Mouse (Mus musculus): Measurements from ENCODE around the gene Magel2. TPM values are rescaled to one million over a fixed set of nuclear protein-coding genes. Genes with fewer than 3 reads are reported as not detected.

The Magel2 gene
- total and polyA plus RNA-seq, 2 experiments from 2014 or later = 8.6 to 21.4 TPM

DNA sequence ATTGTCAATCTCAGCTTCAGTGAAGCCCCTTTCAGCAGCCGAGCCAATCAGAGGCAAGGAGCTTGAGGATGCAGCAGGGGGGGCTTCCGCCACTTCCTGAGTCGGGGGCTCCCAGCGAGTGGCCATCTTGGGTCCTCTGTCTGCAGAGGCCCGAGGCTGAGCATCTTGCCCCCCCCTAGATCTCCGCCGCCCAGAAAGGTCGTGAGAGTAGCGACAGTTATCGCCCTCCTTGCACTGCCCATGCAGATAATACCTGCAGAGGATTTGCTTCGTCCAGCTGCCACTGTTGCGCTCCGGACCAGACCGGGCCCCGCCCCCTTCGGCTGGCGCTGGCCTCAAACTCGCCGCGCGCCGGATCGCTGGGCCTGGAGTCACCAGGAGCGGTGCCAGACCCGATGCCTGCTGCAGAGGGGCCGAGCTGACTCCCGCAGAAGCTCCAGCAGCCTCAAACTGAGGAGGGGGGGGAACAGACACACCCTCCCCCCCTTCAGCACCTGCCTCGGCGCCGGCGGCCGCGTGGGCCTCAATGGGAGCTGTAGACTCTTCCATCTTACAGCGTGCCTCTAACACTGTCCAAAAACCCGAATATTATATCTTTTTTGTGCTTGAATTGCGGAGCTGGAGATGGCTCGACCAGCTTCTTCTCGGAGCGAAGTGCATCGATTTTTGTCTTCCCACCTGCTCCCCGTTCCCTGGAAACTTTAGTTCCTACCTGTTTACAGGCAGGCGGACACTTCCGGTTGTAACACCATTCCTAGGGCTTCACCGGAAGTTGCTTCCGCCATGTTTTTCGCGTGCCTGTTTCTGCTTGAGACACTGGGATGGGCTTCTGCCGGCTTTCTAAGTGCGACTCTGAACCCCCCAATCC, 42.9 kb downstream of the Magel2 start, which contains the start of gene Mkrn3:
Gene Mkrn3 (minus strand): TSS at position 647 of the 868 bp plus-strand sequence.
- Histone ChIP-seq H3K4me3 (ENCODE audit: low read depth, low read length) (peak within 1 kb of the TSS; percentile 66), H3K9me3 (ENCODE audit: low read length) (peaks cover 7% of the 10 kb centered on the region; the same call in 1 of the 2 replicates), H3K4me2 (ENCODE audit: low read depth) (peak within 1 kb of the TSS; percentile 48), H3K4me1 (ENCODE audit: insufficient read depth) (no peaks in the 10 kb centered on the region), H3K27me3 (ENCODE audit: insufficient read depth, low read length) (no peaks in the 10 kb centered on the region), H3K36me3 (ENCODE audit: insufficient read depth) (no peaks in the 10 kb centered on the region), H3K27ac (ENCODE audit: low read depth, low read length) (peak within 1 kb of the TSS; percentile 91), H3K9ac (peak within 1 kb of the TSS; percentile 81)
- ATAC-seq = peak; percentile 96
- no peak for TF ChIP-seq CTCF (IDR thresholded peaks at IDR 0.05; ENCODE audit: low read depth)
- 31% methylated on average over 49 of the region's 49 CpGs for WGBS
- peak; percentile 95 for DNase-seq

DNA sequence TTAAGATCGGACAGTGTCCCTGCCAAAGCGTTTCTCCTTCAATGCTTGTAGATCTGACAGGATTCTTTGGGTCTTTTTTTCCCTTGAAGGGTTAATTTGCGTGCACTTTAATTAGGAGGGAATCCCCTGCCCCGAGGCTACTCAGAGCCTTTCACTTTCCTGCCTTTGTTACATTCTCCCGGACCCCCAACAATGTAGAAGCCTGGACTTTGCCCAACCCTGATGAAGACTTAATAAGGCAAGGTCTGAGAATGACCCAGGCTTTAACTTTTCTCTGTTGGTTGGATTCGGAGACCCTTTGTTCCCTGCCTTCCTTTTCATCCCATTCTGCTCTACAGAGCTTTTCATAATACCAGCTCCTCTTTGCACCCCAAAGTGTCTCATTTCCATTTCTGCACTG, 43.8 kb downstream of the Magel2 start:
- no peak for TF ChIP-seq CTCF (IDR thresholded peaks at IDR 0.05; ENCODE audit: low read depth)
- H3K36me3 ChIP-seq (ENCODE audit: insufficient read depth) = no peaks in the 10 kb centered on the region
- peaks cover 7% of the 10 kb centered on the region; the same call in 1 of the 2 replicates for H3K9me3 ChIP-seq (ENCODE audit: low read length)
- H3K9ac ChIP-seq = peak overlapping the region; percentile 48
- peak overlapping the region; percentile 39 for H3K4me2 ChIP-seq (ENCODE audit: low read depth)
- H3K4me3 ChIP-seq (ENCODE audit: low read depth, low read length) = peak overlapping the region; percentile 66
- 42% methylated on average over 6 of the region's 6 CpGs for WGBS
- peak overlapping the region; percentile 91 for H3K27ac ChIP-seq (ENCODE audit: low read depth, low read length)
- H3K27me3 ChIP-seq (ENCODE audit: insufficient read depth, low read length) = no peaks in the 10 kb centered on the region
- no peaks in the 10 kb centered on the region for H3K4me1 ChIP-seq (ENCODE audit: insufficient read depth)
- DNase-seq (no peak), ATAC-seq (no peak)

DNA sequence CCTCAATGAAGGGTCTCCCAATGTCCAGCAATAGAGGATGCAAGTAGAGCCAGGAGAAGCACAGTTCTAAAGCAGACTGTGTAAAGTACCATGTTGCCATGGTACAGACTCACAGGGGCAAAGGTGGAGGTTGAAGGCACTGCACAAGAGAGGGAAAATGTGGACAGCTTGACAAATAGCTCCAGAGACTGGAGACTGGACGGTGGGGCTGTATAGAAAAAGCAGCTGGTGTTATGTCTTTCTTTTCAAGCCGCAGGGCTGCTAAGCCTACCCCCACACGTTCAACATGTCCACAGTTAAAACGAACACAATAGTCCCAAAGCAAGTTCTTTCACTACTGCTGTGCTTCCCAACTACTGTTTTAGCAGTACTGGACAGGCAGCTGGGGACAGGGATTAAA, 46.4 kb downstream of the Magel2 start:
- Histone ChIP-seq H3K9ac (no peak overlapping the region), H3K27me3 (ENCODE audit: insufficient read depth, low read length) (no peaks in the 10 kb centered on the region), H3K9me3 (ENCODE audit: low read length) (peaks cover 7% of the 10 kb centered on the region; the same call in 1 of the 2 replicates), H3K4me3 (ENCODE audit: low read depth, low read length) (no peak overlapping the region), H3K36me3 (ENCODE audit: insufficient read depth) (no peaks in the 10 kb centered on the region), H3K4me2 (ENCODE audit: low read depth) (no peak overlapping the region), H3K27ac (ENCODE audit: low read depth, low read length) (no peak overlapping the region), H3K4me1 (ENCODE audit: insufficient read depth) (no peaks in the 10 kb centered on the region)
- DNase-seq (no peak), ATAC-seq (no peak)
- WGBS = 32% methylated on average over 4 of the region's 4 CpGs
- no peak for TF ChIP-seq CTCF (IDR thresholded peaks at IDR 0.05; ENCODE audit: low read depth)

DNA sequence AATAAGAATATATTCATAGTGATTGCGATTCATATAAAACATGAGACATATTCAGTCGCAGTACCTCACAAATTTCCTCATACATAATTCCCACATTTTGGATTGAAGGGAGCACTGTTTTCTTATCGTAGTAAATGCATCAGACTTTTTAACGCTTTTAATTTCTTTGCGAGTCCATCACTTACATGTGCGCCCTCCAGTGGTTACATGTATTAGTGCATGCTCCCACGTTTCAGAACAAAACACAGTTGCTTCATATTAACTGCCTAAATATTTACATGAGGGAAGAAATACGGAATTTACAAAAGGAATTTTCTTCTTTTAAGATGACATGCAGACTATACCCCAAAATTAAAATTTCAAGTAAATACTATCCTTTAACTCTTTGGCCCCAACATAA, 51.5 kb downstream of the Magel2 start:
- no peaks in the 10 kb centered on the region for H3K27me3 ChIP-seq (ENCODE audit: insufficient read depth, low read length)
- no peaks in the 10 kb centered on the region for H3K36me3 ChIP-seq (ENCODE audit: insufficient read depth)
- TF ChIP-seq CTCF (IDR thresholded peaks at IDR 0.05; ENCODE audit: low read depth) = peak; percentile 68
- no peak overlapping the region for H3K9ac ChIP-seq
- H3K9me3 ChIP-seq (ENCODE audit: low read length) = 0 out of 2 replicates have a peak, but pooled peaks cover 3% of the 10 kb centered on the region
- H3K4me1 ChIP-seq (ENCODE audit: insufficient read depth) = no peaks in the 10 kb centered on the region
- no peak overlapping the region for H3K4me3 ChIP-seq (ENCODE audit: low read depth, low read length)
- ATAC-seq (no peak), DNase-seq (peak; percentile 62)
- 25% methylated on average over 8 of the region's 8 CpGs for WGBS
- no peak overlapping the region for H3K4me2 ChIP-seq (ENCODE audit: low read depth)
- H3K27ac ChIP-seq (ENCODE audit: low read depth, low read length) = no peak overlapping the region

Other genes starting within 250 kb of the Magel2 start
- gene Ndn, start 30.4 kb upstream of the Magel2 start, total RNA-seq (2014; rRNA removed) = 339 and 512 TPM in 2 replicates
- gene Ndn, start 30.4 kb upstream of the Magel2 start, polyA plus RNA-seq (2015; fragmentation: Nextera tagmentation; extraction: Ambion mirVana) = 540 and 638 TPM in 2 replicates
- gene Mkrn3, start 43.1 kb downstream of the Magel2 start, total RNA-seq (2014; rRNA removed) = 31.2 and 39.7 TPM in 2 replicates
- gene Mkrn3, start 43.1 kb downstream of the Magel2 start, polyA plus RNA-seq (2015; fragmentation: Nextera tagmentation; extraction: Ambion mirVana) = 19.8 and 23.6 TPM in 2 replicates
- 4.2 and 5.7 TPM in 2 replicates for gene Peg12, start 87.5 kb downstream of the Magel2 start, total RNA-seq (2014; rRNA removed)
- gene Peg12, start 87.5 kb downstream of the Magel2 start, polyA plus RNA-seq (2015; fragmentation: Nextera tagmentation; extraction: Ambion mirVana) = 6.5 and 6.9 TPM in 2 replicates